Mouse (Mus musculus) hindbrain, embryonic 10.5 days (tissue): ENCODE measurements around the gene Ephb3. TPM values are rescaled to one million over a fixed set of nuclear protein-coding genes. Genes with fewer than 3 reads are reported as not detected.

ENCODE experiments used
- DNase-seq: peaks from one replicate; pipeline ENCODE4 v3.0.0-alpha.2; 2017; ENCODE audit warnings: low spot score
- H3K27ac ChIP-seq: fragments of 300-500 bp; sonication (generic); 2 replicates; pipeline ENCODE4 v1.5.1; 2016; ENCODE audit warnings: mild to moderate bottlenecking, moderate library complexity
- H3K27me3 ChIP-seq: fragments of 300-500 bp; sonication (generic); 2 replicates; pipeline ENCODE4 v1.6.1; 2016; ENCODE audit warnings: mild to moderate bottlenecking; ENCODE audit not compliant: poor library complexity, insufficient read depth, severe bottlenecking
- H3K36me3 ChIP-seq: fragments of 300-500 bp; sonication (generic); 2 replicates; pipeline ENCODE4 v1.6.1; 2016; ENCODE audit warnings: mild to moderate bottlenecking, moderate library complexity
- H3K4me1 ChIP-seq: fragments of 300-500 bp; sonication (generic); replicated peaks from 2 replicates; pipeline ENCODE4 v1.6.1; 2016; ENCODE audit warnings: mild to moderate bottlenecking
- H3K4me3 ChIP-seq: fragments of 300-500 bp; sonication (generic); 2 replicates; pipeline ENCODE4 v1.5.1; 2016; ENCODE audit warnings: mild to moderate bottlenecking, moderate library complexity
- H3K9me3 ChIP-seq: fragments of 300-500 bp; sonication (generic); 2 replicates; pipeline ENCODE4 v1.6.1; 2016; ENCODE audit warnings: mild to moderate bottlenecking, moderate library complexity
- WGBS: fragments of 180-500 bp; shearing (Covaris S2); methylation state at CpG from one replicate; pipeline ENCODE4 v1.1.7; 2016; 5-methylcytosine and 5-hydroxymethylcytosine counted together
- polyA plus RNA-seq: library from polyadenylated mRNA; unstranded; fragments of >200 nt; fragmentation: Nextera tagmentation; extraction: Ambion mirVana; gene quantifications from 2 replicates; pipeline ENCODE4 v1.2.1, GENCODE M21; 2016

Ephb3 gene
- polyA plus RNA-seq, 1 experiment from 2014 or later = 17.7 TPM

GRCm38 (mm10) chr16:21192509-21193354 lies 11.8 kb upstream of the Ephb3 start:
- peak; percentile 34 for DNase-seq
- Histone ChIP-seq H3K4me1 (peaks cover 10% of the 10 kb centered on the region), H3K4me3 (no peak overlapping the region), H3K9me3 (no peaks in the 10 kb centered on the region), H3K27ac (no peak overlapping the region), H3K27me3 (no peaks in the 10 kb centered on the region), H3K36me3 (no peaks in the 10 kb centered on the region)
- 41% methylated on average over 7 of the region's 7 CpGs for WGBS

- DNase-seq = no peak
- Histone ChIP-seq H3K36me3 (no peaks in the 10 kb centered on the region), H3K27ac (no peak overlapping the region), H3K9me3 (no peaks in the 10 kb centered on the region), H3K4me3 (no peak overlapping the region), H3K4me1 (peaks cover 10% of the 10 kb centered on the region), H3K27me3 (no peaks in the 10 kb centered on the region)
- WGBS = 90% methylated on average over 12 of the region's 12 CpGs
These were observed 10.4 kb upstream of the Ephb3 start for GRCm38 (mm10) chr16:21194182-21194581.

GRCm38 (mm10) chr16:21195260-21195866 lies 9.2 kb upstream of the Ephb3 start:
- Histone ChIP-seq H3K27ac (no peak overlapping the region; the same call in 1 of the 2 replicates), H3K4me3 (no peak overlapping the region), H3K27me3 (no peaks in the 10 kb centered on the region), H3K9me3 (no peaks in the 10 kb centered on the region), H3K4me1 (peaks cover 10% of the 10 kb centered on the region), H3K36me3 (no peaks in the 10 kb centered on the region)
- no peak for DNase-seq
- 53% methylated on average over 8 of the region's 8 CpGs for WGBS

- 90% methylated on average over 3 of the region's 3 CpGs for WGBS
- H3K4me1 ChIP-seq = peaks cover 7% of the 10 kb centered on the region
- no peak overlapping the region for H3K27ac ChIP-seq
- H3K9me3 ChIP-seq = no peaks in the 10 kb centered on the region
- no peak overlapping the region for H3K4me3 ChIP-seq
- H3K36me3 ChIP-seq = no peaks in the 10 kb centered on the region
- no peaks in the 10 kb centered on the region for H3K27me3 ChIP-seq
- no peak for DNase-seq
These were observed 8.0 kb upstream of the Ephb3 start for GRCm38 (mm10) chr16:21196576-21196975.

GRCm38 (mm10) chr16:21197542-21197941 lies 7.0 kb upstream of the Ephb3 start:
- no peaks in the 10 kb centered on the region for H3K9me3 ChIP-seq
- H3K36me3 ChIP-seq = no peaks in the 10 kb centered on the region
- H3K4me3 ChIP-seq = no peak overlapping the region
- no peak for DNase-seq
- H3K4me1 ChIP-seq = peaks cover 16% of the 10 kb centered on the region
- WGBS = 90% methylated on average over 4 of the region's 4 CpGs
- H3K27me3 ChIP-seq = 0 out of 2 replicates have a peak, but pooled peaks cover 3% of the 10 kb centered on the region
- H3K27ac ChIP-seq = no peak overlapping the region

- Histone ChIP-seq H3K4me3 (no peak overlapping the region), H3K9me3 (no peaks in the 10 kb centered on the region), H3K27ac (no peak overlapping the region), H3K27me3 (peaks cover 8% of the 10 kb centered on the region; the same call in 1 of the 2 replicates), H3K4me1 (peaks cover 16% of the 10 kb centered on the region), H3K36me3 (no peaks in the 10 kb centered on the region)
- DNase-seq = no peak
- 86% methylated on average over 7 of the region's 7 CpGs for WGBS
These were observed 6.5 kb upstream of the Ephb3 start for GRCm38 (mm10) chr16:21198006-21198405.

GRCm38 (mm10) chr16:21198529-21198928 lies 6.0 kb upstream of the Ephb3 start:
- 0% methylated on average over 1 of the region's 1 CpGs for WGBS
- Histone ChIP-seq H3K36me3 (no peaks in the 10 kb centered on the region), H3K27ac (no peak overlapping the region), H3K9me3 (no peaks in the 10 kb centered on the region), H3K4me3 (no peak overlapping the region), H3K27me3 (peaks cover 12% of the 10 kb centered on the region; the same call in 1 of the 2 replicates), H3K4me1 (peaks cover 16% of the 10 kb centered on the region)
- no peak for DNase-seq

GRCm38 (mm10) chr16:21199426-21199825 lies 5.1 kb upstream of the Ephb3 start:
- H3K36me3 ChIP-seq = no peaks in the 10 kb centered on the region
- 67% methylated on average over 8 of the region's 8 CpGs for WGBS
- no peak overlapping the region for H3K27ac ChIP-seq
- peaks cover 13% of the 10 kb centered on the region; the same call in 1 of the 2 replicates for H3K27me3 ChIP-seq
- no peak for DNase-seq
- peaks cover 22% of the 10 kb centered on the region for H3K4me1 ChIP-seq
- no peak overlapping the region for H3K4me3 ChIP-seq
- no peaks in the 10 kb centered on the region for H3K9me3 ChIP-seq

- H3K27ac ChIP-seq = no peak overlapping the region
- WGBS = 78% methylated on average over 4 of the region's 4 CpGs
- H3K27me3 ChIP-seq = peaks cover 27% of the 10 kb centered on the region
- no peak for DNase-seq
- H3K9me3 ChIP-seq = no peaks in the 10 kb centered on the region
- H3K36me3 ChIP-seq = no peaks in the 10 kb centered on the region
- no peak overlapping the region for H3K4me3 ChIP-seq
- H3K4me1 ChIP-seq = peaks cover 42% of the 10 kb centered on the region
These were observed 1.8 kb upstream of the Ephb3 start for GRCm38 (mm10) chr16:21202731-21203130.

- Histone ChIP-seq H3K27ac (peak overlapping the region; percentile 92), H3K36me3 (no peaks in the 10 kb centered on the region), H3K9me3 (no peaks in the 10 kb centered on the region), H3K4me1 (peaks cover 62% of the 10 kb centered on the region), H3K27me3 (peaks cover 38% of the 10 kb centered on the region), H3K4me3 (peak overlapping the region; percentile 75)
- peak; percentile 27 for DNase-seq
- under 1% methylated on average over 60 of the region's 60 CpGs for WGBS
These were observed 735 bp downstream of the Ephb3 start for GRCm38 (mm10) chr16:21205093-21205886.

GRCm38 (mm10) chr16:21208001-21208565 lies 3.5 kb downstream of the Ephb3 start:
- Histone ChIP-seq H3K9me3 (no peaks in the 10 kb centered on the region), H3K4me3 (peak overlapping the region; percentile 75; the same call in 1 of the 2 replicates), H3K36me3 (no peaks in the 10 kb centered on the region), H3K27me3 (peaks cover 30% of the 10 kb centered on the region), H3K4me1 (peaks cover 81% of the 10 kb centered on the region), H3K27ac (0 out of 2 replicates have a peak overlapping the region, but pooled peaks have one; percentile 35)
- 77% methylated on average over 4 of the region's 4 CpGs for WGBS
- no peak for DNase-seq

- WGBS = 87% methylated on average over 3 of the region's 3 CpGs
- H3K9me3 ChIP-seq = no peaks in the 10 kb centered on the region
- H3K4me1 ChIP-seq = peaks cover 77% of the 10 kb centered on the region
- 0 out of 2 replicates have a peak overlapping the region, but pooled peaks have one; percentile 87 for H3K27ac ChIP-seq
- DNase-seq = no peak
- H3K4me3 ChIP-seq = no peak overlapping the region
- peaks cover 8% of the 10 kb centered on the region for H3K36me3 ChIP-seq
- peaks cover 30% of the 10 kb centered on the region for H3K27me3 ChIP-seq
These were observed 4.7 kb downstream of the Ephb3 start for GRCm38 (mm10) chr16:21209290-21209689.
